Mouse (Mus musculus) frontal cortex, adult 2 months (tissue): ENCODE data around the gene Cd180. TPM values are rescaled to one million over a fixed set of nuclear protein-coding genes. Genes with fewer than 3 reads are reported as not detected.

Experiments
- DNase-seq, 2 experiments: peaks; one replicate each; pipeline ENCODE4 v3.0.0; 2022; ENCODE audit warnings: low spot score in 1 of 2; ENCODE audit errors: extremely low spot score in 1 of 2
- polyA plus RNA-seq: library from polyadenylated mRNA; depleted of rRNA; stranded (reverse); fragments of >200 nt; gene quantifications from 2 replicates; pipeline ENCODE4 v1.2.3, GENCODE M21; 2012; rRNA removed

Cd180 gene
- polyA plus RNA-seq: 1.2 and 2.3 TPM in 2 replicates

GRCm38 (mm10) chr13:102693341-102693801, at the start of gene Cd180:
Gene Cd180, plus strand, starts transcription at chr13:102693558.
- DNase-seq: no peak

GRCm38 (mm10) chr13:102644344-102644743, 49.0 kb upstream of the Cd180 start:
- DNase-seq: no peak

GRCm38 (mm10) chr13:102644789-102645551, 48.4 kb upstream of the Cd180 start:
- peak; percentile 73 to 94 for DNase-seq

- no peak for DNase-seq
Observed at GRCm38 (mm10) chr13:102646271-102646771, 47.0 kb upstream of the Cd180 start.

GRCm38 (mm10) chr13:102647511-102647910, 45.8 kb upstream of the Cd180 start:
- DNase-seq: no peak

- no peak for DNase-seq
Observed at GRCm38 (mm10) chr13:102652303-102652889, 41.0 kb upstream of the Cd180 start.

GRCm38 (mm10) chr13:102655071-102655570, 38.2 kb upstream of the Cd180 start:
- no peak for DNase-seq

- no peak for DNase-seq
Observed at GRCm38 (mm10) chr13:102656153-102656690, 37.1 kb upstream of the Cd180 start.

GRCm38 (mm10) chr13:102658223-102658839, 35.0 kb upstream of the Cd180 start:
- DNase-seq: no peak

- DNase-seq: no peak
Observed at GRCm38 (mm10) chr13:102664041-102664440, 29.3 kb upstream of the Cd180 start.

- DNase-seq: peak in 1 of 2 experiments; percentile 78
Observed at GRCm38 (mm10) chr13:102664843-102665587, 28.3 kb upstream of the Cd180 start.

GRCm38 (mm10) chr13:102665588-102666232, 27.6 kb upstream of the Cd180 start:
- no peak for DNase-seq

GRCm38 (mm10) chr13:102666233-102666614, 27.1 kb upstream of the Cd180 start:
- no peak for DNase-seq

- DNase-seq: no peak
Observed at GRCm38 (mm10) chr13:102666731-102667130, 26.6 kb upstream of the Cd180 start.

GRCm38 (mm10) chr13:102667401-102667800, 26.0 kb upstream of the Cd180 start:
- DNase-seq: no peak

GRCm38 (mm10) chr13:102667842-102668241, 25.5 kb upstream of the Cd180 start:
- DNase-seq: no peak

- no peak for DNase-seq
Observed at GRCm38 (mm10) chr13:102668933-102669332, 24.4 kb upstream of the Cd180 start.

GRCm38 (mm10) chr13:102669522-102670256, 23.7 kb upstream of the Cd180 start:
- DNase-seq: no peak

- no peak for DNase-seq
Observed at GRCm38 (mm10) chr13:102670503-102670902, 22.9 kb upstream of the Cd180 start.
